Mouse (Mus musculus) CD4-positive naive resting alpha-beta T cell, adult 57 days (primary cell): ENCODE results near the gene Zfp639. TPM values are rescaled to one million over a fixed set of nuclear protein-coding genes. Genes with fewer than 3 reads are reported as not detected.

ENCODE experiments used
- total RNA-seq: library from RNA; stranded (reverse); gene quantifications from one replicate; pipeline ENCODE4 v1.2.4, GENCODE M21; 2023

The Zfp639 gene
- total RNA-seq, result 37.4 TPM

DNA sequence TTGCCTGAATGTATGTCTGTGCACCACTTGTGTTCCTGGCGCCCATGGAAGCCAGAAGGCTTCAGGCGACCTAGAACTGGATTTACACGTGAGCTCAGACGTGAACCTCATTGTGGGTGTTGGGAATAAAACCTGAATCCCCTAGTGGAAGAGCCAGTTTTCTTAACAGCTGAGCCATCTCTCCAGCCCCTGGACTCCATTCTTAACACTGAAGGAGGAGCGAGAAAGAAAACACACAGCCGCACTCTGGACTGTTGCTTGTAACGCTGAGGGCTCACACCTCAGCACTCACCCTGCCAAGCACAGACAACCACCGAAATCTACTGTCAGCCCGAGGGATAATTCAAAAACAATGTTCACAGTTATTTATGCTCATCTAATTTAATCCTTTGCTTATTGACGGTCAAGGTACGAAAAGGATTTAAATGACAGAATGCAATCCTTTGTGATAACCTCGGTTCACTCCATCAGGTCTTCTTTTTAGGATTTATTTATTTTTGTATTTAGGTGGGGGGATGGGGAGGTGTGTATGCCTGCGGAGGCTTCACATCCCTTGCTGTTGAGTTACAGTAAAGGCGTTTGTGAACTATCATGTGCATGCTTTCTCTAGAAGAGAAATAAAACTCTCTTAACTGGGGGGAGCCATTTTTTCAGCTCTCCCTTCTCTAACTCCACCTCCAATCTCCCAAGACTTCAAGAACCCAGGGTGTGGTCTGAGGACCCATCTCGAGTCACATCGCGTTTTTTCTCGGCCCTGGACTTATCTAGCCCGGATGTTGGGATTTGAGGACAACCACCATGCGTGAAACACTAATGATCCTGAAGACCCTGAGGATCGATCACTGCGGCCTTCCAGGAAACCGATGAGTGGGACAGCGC, at the start of gene Zfp639:
TSS of gene Zfp639 (plus strand) at position 764 of the 879 bp plus-strand sequence.

GRCm38 (mm10) chr3:32492097-32493090, 17.7 kb upstream of the Zfp639 start, which contains the start of gene Kcnmb3:
Gene Kcnmb3 (minus strand): TSS chr3:32492231.

GRCm38 (mm10) chr3:32529303-32529898, 19.3 kb downstream of the Zfp639 start, which contains the start of gene Mfn1:
Gene Mfn1 (plus strand): TSS chr3:32529465.

Other genes starting within 250 kb of the Zfp639 start
- 8.4 TPM for gene Zmat3, start 144.2 kb upstream of the Zfp639 start, total RNA-seq
- gene Pik3ca, start 112.6 kb upstream of the Zfp639 start, total RNA-seq, result 42.1 TPM
- 0.68 TPM for gene Kcnmb3, start 18.0 kb upstream of the Zfp639 start, total RNA-seq
- 45.6 TPM for gene Mfn1, start 19.2 kb downstream of the Zfp639 start, total RNA-seq
- 33.1 TPM for gene Gnb4, start 106.3 kb downstream of the Zfp639 start, total RNA-seq
- gene Actl6a, start 196.0 kb downstream of the Zfp639 start, total RNA-seq, result 57.6 TPM
- gene Ndufb5, start 226.7 kb downstream of the Zfp639 start, total RNA-seq, result 70.1 TPM
- 6.7 TPM for gene Mrpl47, start 227.3 kb downstream of the Zfp639 start, total RNA-seq